Mouse (Mus musculus) embryo, embryonic 10 days (tissue): ENCODE measurements around the gene Zfpl1.
A peak's percentile ranks its signal among the peaks of the same experiment; 100 is the strongest.
"Not testable (repeated sequence)": the region's sequence is repeated elsewhere in the genome, so short reads cannot be mapped to it uniquely, and the experiment has no call there.

Experiments
- DNase-seq: peaks from one replicate; pipeline ENCODE4 v3.0.0-alpha.2; 2015; ENCODE audit warnings: low spot score

The Zfpl1 gene

DNA sequence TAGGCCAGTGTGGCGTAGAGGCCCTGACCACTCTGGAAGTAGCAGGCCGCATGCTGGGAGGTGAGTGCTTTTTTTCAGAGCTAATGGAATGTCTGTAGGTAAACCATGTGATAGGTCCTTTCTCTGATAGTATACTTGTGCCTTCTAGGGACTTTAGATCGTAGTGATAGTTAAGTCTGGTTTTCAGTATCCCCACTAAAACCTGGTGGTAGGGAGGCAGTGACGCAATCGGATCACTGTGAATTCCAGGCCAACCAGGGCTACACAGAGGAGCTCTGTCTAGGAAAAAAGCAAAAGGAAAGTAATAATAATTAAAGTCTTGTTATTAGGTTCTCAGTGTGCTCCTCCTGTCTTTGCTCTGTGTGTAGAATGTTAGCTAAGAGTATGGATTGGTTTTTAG lies 26.2 kb downstream of the Zfpl1 start:
- no peak for DNase-seq

DNA sequence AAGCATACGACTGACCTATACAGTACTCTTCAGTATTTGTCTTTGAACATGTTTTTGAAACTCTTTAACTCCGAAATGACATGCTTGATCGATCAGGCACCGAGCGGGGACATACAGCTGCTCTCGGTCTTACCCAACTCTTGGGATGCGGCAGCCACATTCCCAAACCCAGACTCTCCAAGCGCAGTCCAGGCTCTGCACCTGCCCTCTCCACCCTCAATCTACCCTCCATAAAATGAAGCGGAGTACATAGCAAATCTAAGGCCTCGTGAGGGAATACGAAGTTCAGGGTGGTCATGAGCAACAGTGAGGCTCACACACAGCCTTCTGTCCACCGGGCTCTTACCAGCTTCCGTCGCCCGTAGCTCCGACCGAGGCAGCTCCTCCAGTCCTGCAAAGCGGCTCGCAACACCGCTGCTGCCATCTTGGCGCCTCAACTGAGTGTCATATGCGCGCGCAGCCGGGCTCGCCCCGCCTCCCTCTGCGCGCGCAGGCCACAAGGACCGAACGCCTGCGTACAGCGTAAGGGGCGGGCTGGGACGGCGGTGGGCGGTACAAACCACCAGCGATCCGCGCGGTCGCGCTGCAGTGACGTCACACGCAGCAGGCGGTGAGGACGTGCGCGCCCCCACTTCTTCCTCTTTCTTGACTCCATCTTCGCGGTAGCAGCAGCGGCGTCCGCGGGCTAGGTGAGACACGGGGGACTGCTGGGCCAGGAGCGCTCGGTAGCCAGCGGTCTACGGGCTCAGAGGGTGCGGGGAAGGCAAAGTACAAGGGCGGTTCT lies 27.3 kb downstream of the Zfpl1 start, which contains the start of the genes Mrpl49 and Fau:
Mrpl49 (minus strand) TSS at position 473 of the 784 bp plus-strand sequence.
Fau (plus strand) TSS at position 532 of the 784 bp plus-strand sequence.
- DNase-seq, result peak; percentile 100

DNA sequence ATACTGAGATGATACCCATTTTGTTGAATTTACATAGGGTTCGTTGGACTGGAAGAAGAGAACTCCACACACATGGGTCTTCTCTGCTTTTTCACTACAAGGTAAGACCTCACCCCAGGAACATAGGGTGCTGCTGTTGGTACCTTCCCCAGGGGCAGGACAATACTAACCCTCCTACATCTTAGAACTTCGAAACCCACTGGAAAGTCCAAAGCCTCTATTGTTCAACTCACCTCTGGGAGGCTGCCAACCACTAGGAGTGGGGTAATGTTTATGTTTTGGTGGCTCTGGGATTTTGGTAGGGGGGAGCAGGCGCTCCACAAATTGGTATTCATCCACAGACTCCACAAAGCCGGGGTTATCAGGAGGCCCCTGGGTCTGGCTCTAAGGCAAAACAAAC lies 28.1 kb downstream of the Zfpl1 start:
- no peak for DNase-seq

DNA sequence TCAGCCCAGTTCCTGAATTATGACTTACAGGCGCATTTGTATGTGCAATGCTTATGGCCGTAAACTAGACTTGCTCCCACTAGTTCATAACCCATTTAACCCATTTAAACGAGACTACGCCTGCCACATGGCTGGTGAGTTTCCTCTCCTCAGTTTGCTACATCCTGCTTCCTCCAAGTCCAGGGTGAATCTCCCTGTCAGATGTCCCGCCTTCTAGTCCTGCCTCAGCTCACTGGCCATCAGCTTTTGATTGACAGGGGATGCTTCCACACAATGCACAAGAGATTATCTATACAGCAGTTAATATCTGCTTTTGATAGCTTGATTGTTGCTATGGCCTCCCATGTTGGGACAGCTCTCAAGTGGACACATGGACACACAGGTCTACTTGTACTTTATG lies 30.5 kb downstream of the Zfpl1 start:
- no peak for DNase-seq

- no peak for DNase-seq
Measured at GRCm38 (mm10) chr19:6052516-6052915, 32.2 kb downstream of the Zfpl1 start.

DNA sequence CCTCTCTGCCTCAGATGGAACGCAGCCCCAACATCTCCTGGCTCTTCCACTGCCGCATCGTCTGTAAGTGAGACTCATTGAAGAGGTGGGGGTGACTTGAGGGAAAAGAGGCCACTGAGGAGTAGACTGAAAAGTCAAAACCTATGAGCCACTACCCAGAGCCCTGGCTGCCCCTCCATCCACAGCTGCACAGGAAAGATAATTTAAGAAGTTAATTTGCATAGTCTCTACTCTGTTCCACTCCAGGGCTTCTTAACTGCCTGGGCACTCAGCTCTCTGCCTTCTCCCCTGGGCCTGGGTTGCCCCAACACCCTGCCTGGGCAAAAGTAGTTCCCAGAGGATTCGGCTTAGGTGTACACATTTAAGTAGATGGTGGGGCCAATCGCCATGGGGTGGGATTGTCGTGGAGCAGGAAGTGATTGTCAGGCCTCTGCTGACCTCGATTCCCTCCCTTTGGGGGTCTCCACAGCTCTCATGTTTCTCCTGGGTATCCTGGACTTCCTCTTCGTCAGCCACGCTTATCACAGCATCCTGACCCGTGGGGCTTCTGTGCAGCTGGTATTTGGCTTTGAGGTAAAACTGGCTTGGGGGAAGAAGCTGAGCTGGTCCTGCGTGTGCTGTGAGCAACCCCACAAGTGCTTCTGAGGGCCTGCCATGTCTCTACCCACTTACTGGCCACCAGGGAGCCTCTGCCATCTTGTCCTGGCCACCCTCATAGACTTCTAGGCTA lies 35.9 kb downstream of the Zfpl1 start:
- DNase-seq, result no peak

GRCm38 (mm10) chr19:6047899-6048166 lies 36.9 kb downstream of the Zfpl1 start:
- no peak for DNase-seq

DNA sequence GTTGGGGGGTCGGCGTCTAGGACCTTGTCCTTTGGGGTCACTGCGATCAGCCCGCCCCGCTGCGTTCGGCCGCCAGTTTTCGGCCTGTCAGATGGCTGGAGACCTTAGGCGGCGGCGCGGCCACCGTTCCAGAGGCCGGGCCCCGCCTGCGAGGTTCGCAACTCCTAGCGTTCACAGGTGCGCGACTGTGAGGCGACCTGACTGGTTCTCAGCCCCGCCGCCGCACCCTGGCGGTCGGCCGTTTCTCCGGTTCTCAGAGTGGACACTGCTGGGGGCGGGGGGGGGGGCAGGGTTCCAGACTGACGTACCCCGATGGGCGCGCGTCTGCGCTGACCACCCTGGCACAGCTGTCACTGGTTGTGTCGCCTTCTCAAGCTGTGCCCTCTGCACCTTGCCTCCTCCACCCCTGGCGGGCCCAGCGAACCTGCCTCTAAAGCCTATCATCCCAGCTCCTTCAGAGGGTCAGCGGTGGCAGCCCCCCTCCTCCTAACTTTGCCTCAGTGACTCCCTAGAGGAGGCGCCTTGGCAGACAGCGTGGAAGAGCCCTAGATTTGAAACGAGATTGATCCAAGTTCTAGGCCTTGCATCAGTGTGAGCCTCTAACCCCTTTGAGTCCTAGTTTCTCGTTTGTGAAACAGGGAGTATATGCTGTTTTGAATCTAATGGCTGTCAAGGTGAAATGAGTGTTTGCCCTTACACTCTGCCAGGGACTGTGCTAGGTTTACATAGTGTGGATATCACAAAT lies 37.4 kb downstream of the Zfpl1 start:
- no peak for DNase-seq

- DNase-seq, result peak; percentile 96
Measured at GRCm38 (mm10) chr19:6046294-6047153, 38.2 kb downstream of the Zfpl1 start, which contains the start of gene Syvn1. Gene Syvn1, plus strand, starts transcription at chr19:6046576.

GRCm38 (mm10) chr19:6045366-6046293 lies 39.1 kb downstream of the Zfpl1 start:
- DNase-seq, result peak; percentile 59

DNA sequence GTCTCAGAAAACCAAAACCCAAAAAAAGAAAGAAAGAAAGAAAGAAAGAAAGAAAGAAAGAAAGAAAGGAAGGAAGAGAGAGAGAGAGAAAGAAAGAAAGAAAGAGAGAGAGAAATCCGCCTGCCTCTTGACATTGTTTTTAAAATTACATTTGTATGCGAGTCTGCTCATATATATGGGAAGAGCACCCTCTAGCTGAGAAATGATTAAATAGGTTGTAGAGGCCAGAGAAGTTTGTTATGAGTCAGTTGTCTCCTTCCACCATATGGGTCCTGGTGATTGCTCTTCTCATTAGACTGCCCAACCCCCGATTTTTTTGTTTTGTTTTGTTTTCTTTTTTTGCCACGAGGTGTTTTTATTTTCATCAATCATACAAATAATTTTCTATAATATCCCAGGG lies 40.7 kb downstream of the Zfpl1 start:
- DNase-seq, result not testable (repeated sequence)

GRCm38 (mm10) chr19:6042293-6042692 lies 42.5 kb downstream of the Zfpl1 start:
- DNase-seq, result no peak

GRCm38 (mm10) chr19:6040002-6040401 lies 44.8 kb downstream of the Zfpl1 start:
- DNase-seq, result no peak

GRCm38 (mm10) chr19:6038326-6038725 lies 46.4 kb downstream of the Zfpl1 start:
- DNase-seq, result no peak

DNA sequence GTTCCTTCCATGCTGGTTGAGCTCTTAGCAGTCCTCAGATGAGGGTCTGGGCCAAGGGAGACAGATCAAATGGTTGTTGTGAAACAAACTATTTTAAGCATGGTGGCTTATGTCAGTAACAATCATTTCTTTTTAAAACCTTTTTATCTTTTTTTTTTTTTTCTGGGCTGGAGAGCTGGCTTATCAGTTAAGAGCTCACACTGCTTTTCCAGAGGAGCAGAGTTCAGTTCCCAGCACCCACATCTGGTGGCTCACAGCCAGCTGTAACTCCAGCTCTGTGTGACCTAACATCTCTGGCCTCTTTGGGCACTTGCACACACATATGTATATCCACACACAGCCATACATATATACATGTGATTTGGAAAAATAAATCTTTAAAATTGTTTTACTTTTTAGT lies 47.1 kb downstream of the Zfpl1 start:
- no peak for DNase-seq

GRCm38 (mm10) chr19:6035966-6036585 lies 48.7 kb downstream of the Zfpl1 start:
- no peak for DNase-seq
